Mouse (Mus musculus) cerebellum, postnatal 4 days (tissue): Measurements from ENCODE around the gene Gm20388.
A peak's percentile ranks its signal among the peaks of the same experiment; 100 is the strongest.

Source experiments
- DNase-seq, 2 experiments: peaks; one replicate each; pipeline ENCODE4 v3.0.0; 2022; ENCODE audit warnings: low spot score in 2 of 2, mixed read lengths in 1 of 2

Gene Gm20388

GRCm38 (mm10) chr8:123112892-123113291, 3202.3 kb downstream of the Gm20388 start:
- DNase-seq, result no peak

GRCm38 (mm10) chr8:123113908-123114469, 3203.3 kb downstream of the Gm20388 start:
- no peak for DNase-seq

GRCm38 (mm10) chr8:123114644-123115043, 3204.0 kb downstream of the Gm20388 start:
- DNase-seq, result no peak

GRCm38 (mm10) chr8:123117127-123117731, 3206.6 kb downstream of the Gm20388 start, which contains the start of gene Cpne7:
Gene Cpne7, plus strand, starts transcription at chr8:123117374.
- no peak for DNase-seq

GRCm38 (mm10) chr8:123117744-123118143, 3207.1 kb downstream of the Gm20388 start:
- no peak for DNase-seq

- no peak for DNase-seq
Observed at GRCm38 (mm10) chr8:123122059-123122458, 3211.4 kb downstream of the Gm20388 start.

GRCm38 (mm10) chr8:123122670-123123069, 3212.0 kb downstream of the Gm20388 start:
- no peak for DNase-seq

- DNase-seq, result no peak
Observed at GRCm38 (mm10) chr8:123126193-123126816, 3215.7 kb downstream of the Gm20388 start.

- DNase-seq, result no peak
Observed at GRCm38 (mm10) chr8:123131041-123131440, 3220.4 kb downstream of the Gm20388 start.

GRCm38 (mm10) chr8:123132953-123133352, 3222.3 kb downstream of the Gm20388 start:
- no peak for DNase-seq

GRCm38 (mm10) chr8:123134149-123134713, 3223.6 kb downstream of the Gm20388 start:
- DNase-seq, result no peak

GRCm38 (mm10) chr8:123135406-123135805, 3224.8 kb downstream of the Gm20388 start:
- DNase-seq, result peak in 1 of 2 experiments; percentile 21

GRCm38 (mm10) chr8:123135806-123136205, 3225.2 kb downstream of the Gm20388 start:
- no peak for DNase-seq

GRCm38 (mm10) chr8:123136287-123136686, 3225.6 kb downstream of the Gm20388 start:
- DNase-seq, result no peak

- DNase-seq, result peak in 1 of 2 experiments; percentile 65
Observed at GRCm38 (mm10) chr8:123137645-123138077, 3227.0 kb downstream of the Gm20388 start.

- no peak for DNase-seq
Observed at GRCm38 (mm10) chr8:123138741-123139140, 3228.1 kb downstream of the Gm20388 start.

- peak in 1 of 2 experiments; percentile 89 for DNase-seq
Observed at GRCm38 (mm10) chr8:123141741-123142462, 3231.3 kb downstream of the Gm20388 start.

- no peak for DNase-seq
Observed at GRCm38 (mm10) chr8:123145279-123145678, 3234.6 kb downstream of the Gm20388 start.

GRCm38 (mm10) chr8:123146390-123146789, 3235.7 kb downstream of the Gm20388 start:
- no peak for DNase-seq

- no peak for DNase-seq
Observed at GRCm38 (mm10) chr8:123150737-123151171, 3240.1 kb downstream of the Gm20388 start.

- DNase-seq, result no peak
Observed at GRCm38 (mm10) chr8:123155177-123155576, 3244.5 kb downstream of the Gm20388 start.
